Mouse (Mus musculus) embryonic facial prominence, embryonic 15.5 days (tissue): Measurements from ENCODE around the gene Lin7a. TPM values are rescaled to one million over a fixed set of nuclear protein-coding genes. Genes with fewer than 3 reads are reported as not detected.

ENCODE experiments used
- ATAC-seq: fragments of 200-750 bp; cut with Nextera tagmentation; 2 replicates; pipeline ENCODE4 v1.8.0; 2017; ENCODE audit warnings: low read depth, moderate TSS enrichment; ENCODE audit not compliant: insufficient number of reproducible peaks, low FRiP score, low TSS enrichment
- H3K27ac ChIP-seq: fragments of 300-500 bp; sonication (generic); replicated peaks from 2 replicates; pipeline ENCODE4 v1.5.1; 2015; ENCODE audit warnings: mild to moderate bottlenecking, inconsistent platforms
- H3K27me3 ChIP-seq: fragments of 300-500 bp; sonication (generic); 2 replicates; pipeline ENCODE4 v1.6.1; 2015; ENCODE audit warnings: inconsistent platforms
- H3K36me3 ChIP-seq: fragments of 300-500 bp; sonication (generic); 2 replicates; pipeline ENCODE4 v1.6.1; 2015; ENCODE audit warnings: mild to moderate bottlenecking, inconsistent platforms
- H3K4me1 ChIP-seq: fragments of 300-500 bp; sonication (generic); 2 replicates; pipeline ENCODE4 v1.6.1; 2015; ENCODE audit warnings: inconsistent platforms
- H3K4me2 ChIP-seq: fragments of 300-500 bp; sonication (generic); replicated peaks from 2 replicates; pipeline ENCODE4 v1.6.1; 2015; ENCODE audit warnings: mild to moderate bottlenecking, inconsistent platforms
- H3K4me3 ChIP-seq: fragments of 300-500 bp; sonication (generic); replicated peaks from 2 replicates; pipeline ENCODE4 v1.5.1; 2015; ENCODE audit warnings: mild to moderate bottlenecking, inconsistent platforms
- H3K9ac ChIP-seq: fragments of 300-500 bp; sonication (generic); 2 replicates; pipeline ENCODE4 v1.6.1; 2015; ENCODE audit warnings: inconsistent platforms
- H3K9me3 ChIP-seq: fragments of 300-500 bp; sonication (generic); replicated peaks from 2 replicates; pipeline ENCODE4 v1.6.1; 2016; ENCODE audit warnings: inconsistent platforms
- WGBS: fragments of 180-500 bp; shearing (Covaris S2); methylation state at CpG from one replicate; pipeline ENCODE4 v1.1.7; 2015; 5-methylcytosine and 5-hydroxymethylcytosine counted together
- polyA plus RNA-seq: library from polyadenylated mRNA; unstranded; fragments of >200 nt; fragmentation: Nextera tagmentation; extraction: Ambion mirVana; gene quantifications from 2 replicates; pipeline ENCODE4 v1.2.1, GENCODE M21; 2015

Gene Lin7a
- polyA plus RNA-seq, 1 experiment from 2014 or later = 5.0 TPM

GRCm38 (mm10) chr10:107230081-107230850 is 41.2 kb upstream of the Lin7a start:
- no peaks in the 10 kb centered on the region for H3K4me1 ChIP-seq
- H3K36me3 ChIP-seq = no peaks in the 10 kb centered on the region
- WGBS = 77% methylated on average over 8 of the region's 8 CpGs
- H3K27me3 ChIP-seq = no peaks in the 10 kb centered on the region
- H3K4me3 ChIP-seq = no peak overlapping the region
- H3K4me2 ChIP-seq = no peak overlapping the region
- no peaks in the 10 kb centered on the region for H3K9me3 ChIP-seq
- no peak for ATAC-seq
- H3K27ac ChIP-seq = no peak overlapping the region
- H3K9ac ChIP-seq = no peak overlapping the region

GRCm38 (mm10) chr10:107230851-107231130 is 40.7 kb upstream of the Lin7a start:
- H3K36me3 ChIP-seq = no peaks in the 10 kb centered on the region
- H3K9ac ChIP-seq = no peak overlapping the region
- no peaks in the 10 kb centered on the region for H3K9me3 ChIP-seq
- 89% methylated on average over 1 of the region's 1 CpGs for WGBS
- no peaks in the 10 kb centered on the region for H3K27me3 ChIP-seq
- H3K4me3 ChIP-seq = no peak overlapping the region
- H3K4me2 ChIP-seq = no peak overlapping the region
- no peak for ATAC-seq
- no peak overlapping the region for H3K27ac ChIP-seq
- H3K4me1 ChIP-seq = no peaks in the 10 kb centered on the region

DNA sequence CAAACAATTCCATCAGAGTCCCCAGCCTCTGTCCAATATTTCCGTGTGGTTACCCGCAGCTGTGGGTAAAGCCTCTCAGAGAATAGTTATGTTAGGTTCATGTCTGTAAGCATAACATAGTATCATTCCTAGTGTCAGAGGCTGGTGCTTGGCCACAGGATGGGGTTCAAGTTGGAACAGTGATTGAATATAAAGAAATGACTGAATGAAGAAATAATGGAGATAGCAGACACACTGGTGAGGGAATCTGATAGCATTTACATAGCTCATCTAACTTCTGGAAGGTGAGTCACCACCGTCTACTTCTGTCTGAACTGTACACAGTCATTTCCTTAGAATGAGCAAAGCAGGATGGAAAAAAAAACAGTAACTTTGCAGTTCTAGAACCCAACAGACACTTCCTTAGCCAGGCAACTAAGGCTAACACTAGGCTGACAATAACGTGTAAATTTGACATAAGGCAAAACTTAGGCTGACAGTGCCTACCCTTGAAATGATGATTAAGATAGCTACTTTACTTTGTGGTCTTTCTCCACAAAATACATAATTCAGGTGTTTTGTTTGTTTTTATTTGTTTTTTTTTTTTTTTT is 40.0 kb upstream of the Lin7a start:
- WGBS = 82% methylated on average over 4 of the region's 4 CpGs
- no peaks in the 10 kb centered on the region for H3K4me1 ChIP-seq
- no peaks in the 10 kb centered on the region for H3K36me3 ChIP-seq
- H3K4me2 ChIP-seq = no peak overlapping the region
- no peak overlapping the region for H3K4me3 ChIP-seq
- no peaks in the 10 kb centered on the region for H3K9me3 ChIP-seq
- ATAC-seq = no peak
- H3K27ac ChIP-seq = no peak overlapping the region
- no peak overlapping the region for H3K9ac ChIP-seq
- no peaks in the 10 kb centered on the region for H3K27me3 ChIP-seq

DNA sequence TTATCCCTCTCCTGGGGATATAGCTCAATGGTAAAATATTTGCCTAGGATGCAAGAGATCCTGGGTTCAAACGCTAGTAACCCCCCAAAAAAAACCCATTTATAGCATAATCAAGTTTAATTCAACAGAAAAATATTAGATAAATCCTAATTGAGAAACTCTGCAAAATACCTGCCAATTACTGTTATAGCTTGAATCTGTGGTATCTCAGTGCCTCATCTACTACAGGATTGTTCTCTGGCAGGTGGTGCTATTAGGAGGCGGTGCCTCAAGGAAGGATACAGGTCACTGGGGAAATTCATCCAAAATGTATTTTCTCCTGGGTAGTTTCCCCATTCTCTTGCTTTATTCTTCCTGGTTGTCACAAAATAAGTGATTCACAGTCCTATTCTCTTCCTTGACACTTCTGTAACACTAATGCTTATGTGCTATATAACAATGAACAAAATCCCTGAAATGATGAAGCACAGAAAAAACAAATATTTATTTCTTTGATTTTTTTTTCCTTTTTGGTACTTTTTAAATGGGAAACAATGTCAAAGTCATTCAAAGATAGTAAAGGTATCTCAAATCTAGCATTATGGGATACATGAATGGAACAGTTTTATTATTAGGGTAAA is 38.9 kb upstream of the Lin7a start:
- no peak for ATAC-seq
- H3K9ac ChIP-seq = no peak overlapping the region
- no peaks in the 10 kb centered on the region for H3K4me1 ChIP-seq
- no peaks in the 10 kb centered on the region for H3K9me3 ChIP-seq
- H3K27me3 ChIP-seq = no peaks in the 10 kb centered on the region
- no peaks in the 10 kb centered on the region for H3K36me3 ChIP-seq
- H3K4me2 ChIP-seq = no peak overlapping the region
- no peak overlapping the region for H3K4me3 ChIP-seq
- WGBS = 92% methylated on average over 2 of the region's 2 CpGs
- no peak overlapping the region for H3K27ac ChIP-seq

DNA sequence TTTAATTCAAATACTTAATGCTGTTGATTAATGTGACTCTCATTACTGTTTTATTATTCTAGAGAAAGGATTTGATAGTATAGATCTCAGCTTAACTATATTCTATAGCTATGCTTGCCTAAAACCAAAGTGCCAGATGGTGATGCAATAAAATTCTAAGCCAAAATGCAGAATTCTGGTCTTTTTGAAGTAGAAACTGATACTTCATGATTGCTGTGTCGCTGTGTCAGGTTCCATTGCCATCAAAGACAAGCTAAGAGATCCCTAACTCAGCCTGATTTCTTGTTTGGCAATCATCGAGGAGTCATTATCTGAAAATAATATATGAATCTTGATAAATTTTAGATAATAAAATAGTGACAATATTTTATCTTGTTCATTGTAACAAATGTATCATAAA is 38.3 kb upstream of the Lin7a start:
- no peak overlapping the region for H3K9ac ChIP-seq
- H3K4me1 ChIP-seq = no peaks in the 10 kb centered on the region
- WGBS = 72% methylated on average over 2 of the region's 2 CpGs
- no peaks in the 10 kb centered on the region for H3K27me3 ChIP-seq
- no peak overlapping the region for H3K4me2 ChIP-seq
- ATAC-seq = no peak
- H3K36me3 ChIP-seq = no peaks in the 10 kb centered on the region
- no peaks in the 10 kb centered on the region for H3K9me3 ChIP-seq
- no peak overlapping the region for H3K4me3 ChIP-seq
- no peak overlapping the region for H3K27ac ChIP-seq

- ATAC-seq = no peak
- H3K4me1 ChIP-seq = no peaks in the 10 kb centered on the region
- 84% methylated on average over 4 of the region's 4 CpGs for WGBS
These were observed 37.7 kb upstream of the Lin7a start for GRCm38 (mm10) chr10:107233825-107234224.

GRCm38 (mm10) chr10:107234421-107235400 is 36.8 kb upstream of the Lin7a start:
- ATAC-seq = no peak
- H3K9me3 ChIP-seq = no peaks in the 10 kb centered on the region
- whole genome bisulfite sequencing = 78% methylated on average over 7 of the region's 7 CpGs
- H3K36me3 ChIP-seq = no peaks in the 10 kb centered on the region
- no peaks in the 10 kb centered on the region for H3K27me3 ChIP-seq
- H3K4me3 ChIP-seq = no peak overlapping the region
- H3K9ac ChIP-seq = no peak overlapping the region
- no peaks in the 10 kb centered on the region for H3K4me1 ChIP-seq
- no peak overlapping the region for H3K4me2 ChIP-seq
- H3K27ac ChIP-seq = no peak overlapping the region

More at GRCm38 (mm10) chr10:107233825-107234224, 37.7 kb upstream of the Lin7a start:
- Histone ChIP-seq H3K4me2 (no peak overlapping the region), H3K4me3 (no peak overlapping the region), H3K27ac (no peak overlapping the region), H3K9me3 (no peaks in the 10 kb centered on the region), H3K27me3 (no peaks in the 10 kb centered on the region), H3K36me3 (no peaks in the 10 kb centered on the region), H3K9ac (no peak overlapping the region)

DNA sequence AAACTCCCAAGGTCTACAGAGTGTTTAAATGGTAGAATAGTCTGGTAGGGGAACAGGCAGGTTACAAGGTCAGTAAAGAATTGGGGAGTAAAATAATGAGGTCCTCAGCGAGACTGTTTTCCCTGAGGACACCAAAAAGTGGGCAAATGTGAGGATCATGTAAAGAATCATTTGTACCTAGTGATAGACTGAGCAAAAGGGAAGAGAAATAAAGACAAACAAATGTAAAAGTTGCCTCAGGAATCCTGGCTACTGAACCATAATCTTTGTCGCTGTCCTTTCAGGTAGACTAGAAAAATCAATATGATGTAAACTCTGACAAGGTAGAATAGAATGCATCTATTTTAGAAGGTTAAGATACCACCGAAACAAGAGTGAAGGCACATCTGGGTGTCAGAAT is 36.0 kb upstream of the Lin7a start:
- ATAC-seq = no peak
- WGBS = 79% methylated on average over 3 of the region's 3 CpGs
- no peaks in the 10 kb centered on the region for H3K4me1 ChIP-seq
- H3K9ac ChIP-seq = no peak overlapping the region
- H3K36me3 ChIP-seq = no peaks in the 10 kb centered on the region
- H3K4me3 ChIP-seq = no peak overlapping the region
- no peaks in the 10 kb centered on the region for H3K9me3 ChIP-seq
- no peak overlapping the region for H3K27ac ChIP-seq
- H3K27me3 ChIP-seq = no peaks in the 10 kb centered on the region
- no peak overlapping the region for H3K4me2 ChIP-seq

DNA sequence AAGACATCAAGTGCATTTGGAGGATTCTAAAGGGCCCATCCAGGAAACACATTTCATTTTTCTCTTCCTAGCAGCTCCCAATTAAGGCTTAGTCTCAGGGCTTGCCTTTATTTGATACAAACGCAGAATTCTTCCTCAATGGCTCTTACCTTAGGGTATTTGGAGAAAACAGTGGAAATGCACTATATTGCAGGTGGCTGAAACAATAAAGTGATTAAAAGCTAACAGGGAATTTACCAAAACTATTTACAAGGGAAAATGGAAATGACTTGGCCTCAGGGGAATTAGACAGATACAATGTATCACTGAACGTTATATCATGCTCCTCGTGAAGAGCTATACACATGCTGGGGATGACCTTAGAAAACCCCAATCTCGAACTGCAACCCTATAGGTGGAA is 35.3 kb upstream of the Lin7a start:
- no peak overlapping the region for H3K27ac ChIP-seq
- H3K27me3 ChIP-seq = no peaks in the 10 kb centered on the region
- H3K36me3 ChIP-seq = no peaks in the 10 kb centered on the region
- no peak overlapping the region for H3K4me3 ChIP-seq
- 75% methylated on average over 4 of the region's 4 CpGs for WGBS
- no peaks in the 10 kb centered on the region for H3K4me1 ChIP-seq
- no peak overlapping the region for H3K4me2 ChIP-seq
- no peak for ATAC-seq
- no peak overlapping the region for H3K9ac ChIP-seq
- no peaks in the 10 kb centered on the region for H3K9me3 ChIP-seq

- H3K4me2 ChIP-seq = no peak overlapping the region
- no peak overlapping the region for H3K27ac ChIP-seq
- no peaks in the 10 kb centered on the region for H3K4me1 ChIP-seq
- no peaks in the 10 kb centered on the region for H3K9me3 ChIP-seq
- H3K36me3 ChIP-seq = no peaks in the 10 kb centered on the region
- 84% methylated on average over 2 of the region's 2 CpGs for WGBS
- no peaks in the 10 kb centered on the region for H3K27me3 ChIP-seq
- no peak overlapping the region for H3K4me3 ChIP-seq
- ATAC-seq = no peak
- no peak overlapping the region for H3K9ac ChIP-seq
These were observed 34.4 kb upstream of the Lin7a start for GRCm38 (mm10) chr10:107237076-107237475.

GRCm38 (mm10) chr10:107237736-107238135 is 33.8 kb upstream of the Lin7a start:
- Histone ChIP-seq H3K27ac (no peak overlapping the region), H3K27me3 (no peaks in the 10 kb centered on the region), H3K4me1 (no peaks in the 10 kb centered on the region), H3K9me3 (no peaks in the 10 kb centered on the region), H3K36me3 (no peaks in the 10 kb centered on the region), H3K4me2 (no peak overlapping the region), H3K9ac (no peak overlapping the region), H3K4me3 (no peak overlapping the region)
- ATAC-seq = no peak
- 97% methylated on average over 1 of the region's 1 CpGs for WGBS
